Mouse (Mus musculus): ENCODE data around the gene Wdr45. TPM values are rescaled to one million over a fixed set of nuclear protein-coding genes. Genes with fewer than 3 reads are reported as not detected.

Gene Wdr45
- polyA plus RNA-seq, 1 experiment: 128 TPM

DNA sequence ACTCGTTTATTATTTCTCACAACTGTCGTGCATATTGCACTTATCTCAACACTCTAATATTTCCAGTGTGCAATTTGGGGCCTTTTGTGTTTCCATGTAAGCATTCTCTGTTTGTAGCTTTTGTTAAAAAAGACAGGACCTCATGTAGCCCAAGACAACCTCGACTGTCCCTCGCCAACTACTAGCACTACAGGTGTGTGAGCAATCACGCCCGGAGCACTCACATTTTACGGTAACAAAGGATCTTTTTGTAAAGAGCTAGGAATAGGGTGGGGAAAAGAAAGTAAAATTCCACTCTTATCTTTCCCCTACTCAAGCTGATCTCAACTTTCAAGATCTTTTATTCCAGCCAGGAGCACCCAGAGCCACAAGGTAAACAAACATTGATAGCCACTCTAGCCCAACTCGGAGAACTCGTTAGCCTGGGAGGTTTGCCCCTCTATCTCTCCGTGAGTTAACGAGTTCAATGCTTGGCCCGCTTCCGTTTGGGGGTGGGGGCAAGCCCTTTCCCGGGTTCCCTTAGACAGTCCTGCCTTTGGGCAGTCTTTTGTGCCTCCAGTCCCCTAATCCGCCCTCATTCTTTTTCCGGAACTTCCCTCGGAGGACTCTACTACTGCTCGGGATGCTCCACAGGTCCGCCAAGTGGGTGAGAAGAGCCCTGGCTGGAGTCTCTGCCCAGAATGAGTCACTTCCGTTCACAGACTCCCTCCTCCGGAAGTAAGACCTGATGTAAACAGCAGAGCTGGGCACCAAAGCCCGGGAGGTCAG is 7.6 kb downstream of the Wdr45 start, which contains the start of gene Gm45208:
Gene Gm45208 (plus strand): TSS at position 732 of the 768 bp plus-strand sequence.
- 27% methylated on average over 22 of the region's 22 CpGs for WGBS

DNA sequence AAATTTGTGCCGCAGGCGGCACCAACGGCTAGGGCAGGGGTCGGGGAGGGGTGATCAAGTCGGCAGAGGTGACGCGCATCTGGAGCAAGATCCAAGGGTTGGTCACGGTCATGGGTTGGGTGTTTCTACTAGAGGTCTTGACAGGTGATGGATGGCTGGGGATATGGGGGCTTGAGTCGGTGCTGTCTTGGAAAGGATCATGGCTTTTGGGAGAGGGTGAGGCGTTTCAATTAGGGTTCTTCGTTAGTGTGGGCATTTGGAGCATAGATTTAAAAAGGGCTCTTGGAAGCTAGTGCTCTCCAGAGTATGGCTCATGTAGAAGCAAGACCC is 8.1 kb downstream of the Wdr45 start:
- TF ChIP-seq POLR2A (IDR thresholded peaks at IDR 0.05; ENCODE audit: borderline replicate concordance, extremely low read depth, low read depth, low read length) (0 out of 2 replicates have a peak, but pooled peaks have one; percentile 56), CTCF (IDR thresholded peaks at IDR 0.05; ENCODE audit: insufficient read depth, low read length) (no peak)
- 29% methylated on average over 11 of the region's 11 CpGs for WGBS
- H3K4me3 ChIP-seq (replicated peaks; ENCODE audit: extremely low read depth, low read depth, low read length): peak overlapping the region; percentile 97
- H3K4me1 ChIP-seq (ENCODE audit: control insufficient read depth, insufficient read depth, low read length): no peaks in the 10 kb centered on the region; the same call in none of the 2 replicates
- DNase-seq: no peak

More for the DNA sequence above, 7.6 kb downstream of the Wdr45 start, which contains the start of gene Gm45208:
- TF ChIP-seq CTCF (IDR thresholded peaks at IDR 0.05; ENCODE audit: insufficient read depth, low read length) (no peak), POLR2A (IDR thresholded peaks at IDR 0.05; ENCODE audit: borderline replicate concordance, extremely low read depth, low read depth, low read length) (no peak; the same call in 1 of the 2 replicates)
- H3K4me3 ChIP-seq (replicated peaks; ENCODE audit: extremely low read depth, low read depth, low read length): peak within 1 kb of the TSS; percentile 97
- no peaks in the 10 kb centered on the region; the same call in none of the 2 replicates for H3K4me1 ChIP-seq (ENCODE audit: control insufficient read depth, insufficient read depth, low read length)
- peak; percentile 81 for DNase-seq

DNA sequence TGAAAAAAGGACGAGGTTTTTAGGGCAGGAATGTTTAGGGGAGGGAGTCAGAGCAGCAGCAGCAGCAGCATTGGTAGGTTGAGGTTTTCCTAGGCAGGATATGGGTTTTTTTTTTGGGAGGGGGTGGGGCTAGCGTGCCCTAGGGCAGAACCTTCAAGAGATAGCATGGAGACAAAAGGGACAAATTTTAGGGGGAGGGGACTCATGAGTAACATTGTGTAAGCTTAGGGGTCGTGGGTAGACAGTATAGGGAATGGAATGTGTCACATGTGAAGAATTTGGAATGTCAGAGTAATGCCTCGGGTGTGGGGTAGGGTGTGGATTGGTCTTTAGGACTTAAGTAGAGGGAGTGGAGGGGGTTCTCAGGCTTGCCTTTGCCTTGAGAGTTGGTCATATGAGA is 8.6 kb downstream of the Wdr45 start:
- H3K4me1 ChIP-seq (ENCODE audit: control insufficient read depth, insufficient read depth, low read length): no peaks in the 10 kb centered on the region; the same call in none of the 2 replicates
- H3K4me3 ChIP-seq (replicated peaks; ENCODE audit: extremely low read depth, low read depth, low read length): peak overlapping the region; percentile 97
- 23% methylated on average over 4 of the region's 4 CpGs for WGBS
- no peak for DNase-seq
- TF ChIP-seq CTCF (IDR thresholded peaks at IDR 0.05; ENCODE audit: insufficient read depth, low read length): no peak
- no peak for TF ChIP-seq POLR2A (IDR thresholded peaks at IDR 0.05; ENCODE audit: borderline replicate concordance, extremely low read depth, low read depth, low read length)

DNA sequence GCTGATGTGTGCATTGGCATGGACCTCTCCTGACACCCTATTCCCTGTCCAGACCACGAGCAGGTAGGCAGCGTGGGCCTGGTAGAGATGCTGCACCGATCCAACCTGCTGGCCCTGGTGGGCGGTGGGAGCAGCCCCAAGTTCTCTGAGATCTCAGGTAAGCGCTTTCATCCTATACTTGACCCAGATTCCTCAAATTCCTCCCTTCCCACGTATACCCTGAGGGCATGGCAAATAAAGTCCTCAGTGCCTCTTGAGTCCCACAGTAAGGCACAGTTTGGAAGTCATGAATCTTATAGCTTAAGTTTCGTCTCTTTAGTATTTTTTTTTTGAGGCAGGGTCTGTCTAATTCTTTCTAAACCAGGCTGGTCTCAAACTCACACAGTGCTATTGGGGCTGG is 10.0 kb downstream of the Wdr45 start:
- no peak for DNase-seq
- Histone ChIP-seq H3K4me3 (replicated peaks; ENCODE audit: extremely low read depth, low read depth, low read length) (no peak overlapping the region), H3K4me1 (ENCODE audit: control insufficient read depth, insufficient read depth, low read length) (no peaks in the 10 kb centered on the region; the same call in none of the 2 replicates)
- TF ChIP-seq POLR2A (IDR thresholded peaks at IDR 0.05; ENCODE audit: borderline replicate concordance, extremely low read depth, low read depth, low read length): no peak
- TF ChIP-seq CTCF (IDR thresholded peaks at IDR 0.05; ENCODE audit: insufficient read depth, low read length): no peak
- WGBS: 76% methylated on average over 7 of the region's 7 CpGs

DNA sequence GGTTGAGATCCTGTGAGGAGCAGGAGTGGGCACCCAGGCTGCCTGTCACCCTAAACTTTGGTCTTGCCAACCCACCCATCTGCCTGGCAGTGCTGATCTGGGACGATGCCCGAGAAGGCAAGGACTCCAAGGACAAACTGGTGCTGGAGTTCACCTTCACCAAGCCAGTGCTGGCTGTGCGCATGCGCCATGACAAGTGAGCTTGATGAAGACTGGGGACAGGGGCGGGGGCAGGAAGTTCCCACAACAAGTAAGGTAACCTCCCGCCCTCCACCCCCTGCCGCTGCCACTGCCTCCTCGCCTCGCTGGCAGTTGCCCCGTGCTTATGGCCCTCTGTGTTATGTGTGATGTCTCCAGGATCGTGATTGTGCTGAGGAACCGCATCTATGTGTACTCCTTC is 11.7 kb downstream of the Wdr45 start:
- DNase-seq: no peak
- TF ChIP-seq CTCF (IDR thresholded peaks at IDR 0.05; ENCODE audit: insufficient read depth, low read length) (no peak), POLR2A (IDR thresholded peaks at IDR 0.05; ENCODE audit: borderline replicate concordance, extremely low read depth, low read depth, low read length) (no peak)
- Histone ChIP-seq H3K4me3 (replicated peaks; ENCODE audit: extremely low read depth, low read depth, low read length) (no peak overlapping the region), H3K4me1 (ENCODE audit: control insufficient read depth, insufficient read depth, low read length) (no peaks in the 10 kb centered on the region; the same call in none of the 2 replicates)
- WGBS: 76% methylated on average over 12 of the region's 12 CpGs

DNA sequence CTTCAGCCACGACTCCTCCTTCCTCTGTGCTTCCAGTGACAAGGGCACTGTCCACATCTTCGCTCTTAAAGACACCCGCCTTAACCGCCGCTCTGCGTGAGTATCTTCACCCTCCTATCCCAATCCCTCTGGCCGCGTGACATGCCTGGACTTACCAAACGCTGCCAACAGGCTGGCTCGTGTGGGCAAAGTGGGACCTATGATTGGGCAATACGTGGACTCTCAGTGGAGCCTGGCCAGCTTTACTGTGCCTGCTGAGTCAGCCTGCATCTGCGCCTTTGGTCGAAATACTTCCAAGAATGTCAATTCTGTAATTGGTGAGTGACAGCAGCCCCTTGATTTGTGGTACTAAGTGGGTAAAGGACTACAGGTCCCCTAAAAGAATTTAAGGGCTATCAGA is 13.0 kb downstream of the Wdr45 start:
- Histone ChIP-seq H3K4me3 (replicated peaks; ENCODE audit: extremely low read depth, low read depth, low read length) (no peak overlapping the region), H3K4me1 (ENCODE audit: control insufficient read depth, insufficient read depth, low read length) (no peaks in the 10 kb centered on the region; the same call in 1 of the 2 replicates)
- TF ChIP-seq POLR2A (IDR thresholded peaks at IDR 0.05; ENCODE audit: borderline replicate concordance, extremely low read depth, low read depth, low read length): no peak
- WGBS: 75% methylated on average over 13 of the region's 13 CpGs
- DNase-seq: no peak

DNA sequence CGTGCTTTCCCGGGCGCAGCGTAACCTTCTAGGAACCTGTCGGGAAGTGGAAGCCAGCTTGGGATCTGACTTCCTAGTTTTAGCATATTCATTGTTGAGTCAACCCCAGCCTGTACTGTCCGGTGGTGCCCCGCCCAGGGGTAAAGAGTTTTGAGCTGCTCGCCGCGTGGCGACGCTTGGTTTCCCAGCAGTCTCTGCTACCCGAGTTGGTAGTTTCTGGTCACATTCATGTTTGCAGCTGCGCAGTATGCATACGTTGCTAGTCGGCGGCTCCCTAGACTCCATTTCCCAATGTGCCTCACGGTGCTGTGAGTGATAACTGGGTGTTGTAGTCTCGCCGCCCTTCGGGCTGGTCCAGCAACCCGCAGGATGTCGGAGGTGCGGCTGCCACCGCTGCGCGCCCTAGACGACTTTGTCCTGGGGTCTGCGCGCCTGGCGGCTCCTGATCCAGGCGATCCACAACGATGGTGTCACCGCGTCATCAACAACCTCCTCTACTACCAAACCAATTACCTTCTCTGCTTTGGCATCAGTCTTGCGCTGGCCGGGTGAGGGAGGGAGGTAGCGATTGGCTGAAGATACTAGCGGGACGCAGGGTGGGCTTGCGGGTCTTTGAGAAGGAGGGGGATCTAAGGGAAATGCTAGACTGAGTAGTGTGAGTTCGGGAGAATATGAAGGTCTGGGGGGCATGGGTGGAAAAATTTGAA is 14.2 kb downstream of the Wdr45 start, which contains the start of gene Praf2:
Gene Praf2 (plus strand): TSS at position 225 of the 707 bp plus-strand sequence.
- H3K4me3 ChIP-seq (replicated peaks; ENCODE audit: extremely low read depth, low read depth, low read length): peak within 1 kb of the TSS; percentile 57
- no peak for TF ChIP-seq CTCF (IDR thresholded peaks at IDR 0.05; ENCODE audit: insufficient read depth, low read length)
- peak; percentile 55; the same call in 1 of the 2 replicates for TF ChIP-seq POLR2A (IDR thresholded peaks at IDR 0.05; ENCODE audit: borderline replicate concordance, extremely low read depth, low read depth, low read length)
- no peaks in the 10 kb centered on the region for H3K4me1 ChIP-seq (ENCODE audit: control insufficient read depth, insufficient read depth, low read length)
- DNase-seq: no peak
- WGBS: 25% methylated on average over 42 of the region's 42 CpGs

DNA sequence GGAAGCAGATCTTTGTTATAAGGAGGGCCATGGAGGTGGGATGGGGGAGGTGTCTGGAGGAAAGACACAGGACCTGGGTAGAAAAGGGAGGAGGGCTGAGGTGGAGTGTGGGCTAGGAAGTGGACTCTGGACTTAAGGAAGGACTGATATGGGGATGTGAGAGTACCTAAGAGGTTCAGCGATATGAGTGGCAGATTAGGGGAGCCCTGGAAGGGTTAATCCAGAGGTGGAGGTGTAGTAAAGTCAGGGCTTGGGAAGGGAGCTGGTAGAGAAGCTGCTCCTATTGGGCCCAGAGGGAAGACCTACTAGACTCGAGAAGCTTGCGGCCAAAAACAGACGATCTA is 14.8 kb downstream of the Wdr45 start:
- H3K4me3 ChIP-seq (replicated peaks; ENCODE audit: extremely low read depth, low read depth, low read length): no peak overlapping the region
- no peak for TF ChIP-seq CTCF (IDR thresholded peaks at IDR 0.05; ENCODE audit: insufficient read depth, low read length)
- no peak for TF ChIP-seq POLR2A (IDR thresholded peaks at IDR 0.05; ENCODE audit: borderline replicate concordance, extremely low read depth, low read depth, low read length)
- 40% methylated on average over 4 of the region's 4 CpGs for WGBS
- H3K4me1 ChIP-seq (ENCODE audit: control insufficient read depth, insufficient read depth, low read length): no peaks in the 10 kb centered on the region
- no peak for DNase-seq

DNA sequence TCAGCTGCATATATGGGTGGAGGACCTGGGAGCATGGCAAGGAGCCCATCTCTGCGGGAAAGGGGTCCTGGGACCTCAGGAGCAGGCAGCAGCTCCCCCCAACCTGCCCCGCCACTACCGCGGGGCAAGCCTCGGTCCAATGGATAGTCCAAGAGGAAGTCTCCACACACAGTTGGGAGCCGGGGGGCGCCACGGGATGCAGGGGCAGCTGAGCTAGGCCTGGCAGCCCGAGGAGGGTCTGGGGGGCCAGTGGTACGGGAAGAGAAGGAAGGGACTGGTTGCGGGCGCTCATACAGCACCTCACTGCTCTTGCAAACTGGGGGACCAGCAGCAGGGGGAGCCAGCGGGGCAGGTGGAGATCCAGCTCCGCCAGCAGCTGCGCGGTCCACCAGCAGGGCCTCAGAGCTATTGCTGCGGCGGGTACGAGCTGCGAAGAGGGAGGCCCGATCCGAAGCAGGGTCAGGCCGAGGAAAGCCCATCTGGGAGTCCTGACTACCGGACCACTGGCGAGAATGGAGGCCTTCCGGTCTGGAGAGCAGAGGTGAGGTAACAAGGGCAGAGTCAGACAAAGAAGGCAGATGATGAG is 19.5 kb downstream of the Wdr45 start:
- peak; percentile 59 for DNase-seq
- WGBS: 36% methylated on average over 26 of the region's 26 CpGs
- peak overlapping the region; percentile 25 for H3K4me3 ChIP-seq (replicated peaks; ENCODE audit: extremely low read depth, low read depth, low read length)
- H3K4me1 ChIP-seq (ENCODE audit: control insufficient read depth, insufficient read depth, low read length): no peaks in the 10 kb centered on the region
- TF ChIP-seq CTCF (IDR thresholded peaks at IDR 0.05; ENCODE audit: insufficient read depth, low read length) (peak; percentile 41; the same call in 1 of the 2 replicates), POLR2A (IDR thresholded peaks at IDR 0.05; ENCODE audit: borderline replicate concordance, extremely low read depth, low read depth, low read length) (no peak)
